Mouse (Mus musculus) myocyte (in vitro differentiated cells): ENCODE data around the gene Serinc4. TPM values are rescaled to one million over a fixed set of nuclear protein-coding genes. Genes with fewer than 3 reads are reported as not detected.
A peak's percentile ranks its signal among the peaks of the same experiment; 100 is the strongest.

Source experiments
- H3K27me3 ChIP-seq: one replicate; pipeline ENCODE4 v1.6.1; 2011; ENCODE audit not compliant: control insufficient read depth, insufficient read depth, insufficient read length
- H3K36me3 ChIP-seq: one replicate; pipeline ENCODE4 v1.6.1; 2011; ENCODE audit not compliant: control insufficient read depth, insufficient read depth
- H3K4me2 ChIP-seq: one replicate; pipeline ENCODE4 v1.6.1; 2011; ENCODE audit warnings: low read depth, control low read depth
- H3K4me3 ChIP-seq: one replicate; pipeline ENCODE4 v1.5.1; 2011; ENCODE audit warnings: mild to moderate bottlenecking, control low read depth, moderate library complexity
- H3K79me2 ChIP-seq: one replicate; pipeline ENCODE4 v1.6.1; 2011; ENCODE audit not compliant: control insufficient read depth, insufficient read depth
- H3ac ChIP-seq: one replicate; pipeline ENCODE4 v1.6.1; 2011; ENCODE audit not compliant: control insufficient read depth, insufficient read length
- CEBPB ChIP-seq: IDR thresholded peaks from 2 replicates; pipeline ENCODE4 v1.6.1; 2011; ENCODE audit warnings: mild to moderate bottlenecking, moderate library complexity; ENCODE audit not compliant: poor library complexity, insufficient read depth, severe bottlenecking
- E2F4 ChIP-seq: IDR thresholded peaks from one replicate; pipeline ENCODE4 v1.6.1; 2011; ENCODE audit warnings: mild to moderate bottlenecking, control low read depth, moderate library complexity; ENCODE audit not compliant: insufficient read depth
- MAX ChIP-seq: IDR thresholded peaks from one replicate; pipeline ENCODE4 v1.6.1; 2011; ENCODE audit warnings: low read depth, mild to moderate bottlenecking, control low read depth
- MYOD1 ChIP-seq, 3 experiments: IDR thresholded peaks; one replicate each; pipeline ENCODE4 v1.6.1; 2011; ENCODE audit warnings: control low read depth in 2 of 3, low read depth in 2 of 3, mild to moderate bottlenecking in 2 of 3, moderate library complexity in 1 of 3; ENCODE audit not compliant: insufficient read length in 2 of 3, control insufficient read depth in 1 of 3
- MYOG ChIP-seq, 3 experiments: IDR thresholded peaks; one replicate each; pipeline ENCODE4 v1.6.1; 2011; ENCODE audit warnings: control low read depth in 2 of 3, low read depth in 2 of 3, mild to moderate bottlenecking in 2 of 3; ENCODE audit not compliant: insufficient read length in 2 of 3, control insufficient read depth in 1 of 3, insufficient read depth in 1 of 3
- POLR2A ChIP-seq: IDR thresholded peaks from one replicate; pipeline ENCODE4 v1.6.1; 2011; ENCODE audit warnings: low read depth, mild to moderate bottlenecking, control low read depth, moderate library complexity; ENCODE audit not compliant: insufficient read length
- POLR2AphosphoS2 ChIP-seq: IDR thresholded peaks from one replicate; pipeline ENCODE4 v1.6.1; 2011; ENCODE audit warnings: low read depth, control low read depth; ENCODE audit not compliant: insufficient read length
- REST ChIP-seq: IDR thresholded peaks from one replicate; pipeline ENCODE4 v1.6.1; 2011; ENCODE audit warnings: mild to moderate bottlenecking, control low read depth, moderate library complexity; ENCODE audit not compliant: insufficient read depth, insufficient read length
- SRF ChIP-seq: IDR thresholded peaks from one replicate; pipeline ENCODE4 v1.6.1; 2011; ENCODE audit warnings: low read depth; ENCODE audit not compliant: control insufficient read depth, insufficient read length
- TCF12 ChIP-seq: IDR thresholded peaks from one replicate; pipeline ENCODE4 v1.6.1; 2011; ENCODE audit warnings: mild to moderate bottlenecking, control low read depth; ENCODE audit not compliant: poor library complexity, insufficient read depth, severe bottlenecking
- TCF3 ChIP-seq: IDR thresholded peaks from one replicate; pipeline ENCODE4 v1.6.1; 2011; ENCODE audit warnings: low read depth, control low read depth; ENCODE audit not compliant: insufficient read length
- USF1 ChIP-seq: IDR thresholded peaks from one replicate; pipeline ENCODE4 v1.6.1; 2011; ENCODE audit warnings: low read depth, mild to moderate bottlenecking, control low read depth, moderate library complexity
- polyA plus RNA-seq: library from polyadenylated mRNA; unstranded; fragments of >200 nt; fragmentation: generic; extraction: Trizol; gene quantifications from one replicate; pipeline ENCODE4 v1.2.1, GENCODE M21; 2012; ENCODE audit warnings: missing spikeins

Serinc4 gene
- polyA plus RNA-seq, 1 experiment: 0.32 TPM

- Histone ChIP-seq H3K36me3 (peaks cover 11% of the 10 kb centered on the region), H3ac (peak within 1 kb of the TSS; percentile 92), H3K27me3 (no peaks in the 10 kb centered on the region), H3K4me3 (peak within 1 kb of the TSS; percentile 65), H3K79me2 (peaks cover 46% of the 10 kb centered on the region), H3K4me2 (peak within 1 kb of the TSS; percentile 85)
- TF ChIP-seq E2F4: no peak
- TF ChIP-seq USF1: no peak
- TF ChIP-seq TCF3: no peak
- no peak for TF ChIP-seq CEBPB
- TF ChIP-seq TCF12: no peak
- TF ChIP-seq POLR2AphosphoS2: peak; percentile 81
- peak in 2 of 3 experiments; percentile 71 to 75 for TF ChIP-seq MYOG (IDR thresholded peaks at IDR 0.05; ENCODE audit: control insufficient read depth in 1 of 3, insufficient read depth in 1 of 3, insufficient read length in 2 of 3, low read depth in 2 of 3)
- TF ChIP-seq POLR2A: peak; percentile 85
- no peak for TF ChIP-seq REST
- TF ChIP-seq SRF: peak; percentile 18
- peak in 2 of 3 experiments; percentile 30 to 73 for TF ChIP-seq MYOD1 (IDR thresholded peaks at IDR 0.05; ENCODE audit: control insufficient read depth in 1 of 3, insufficient read length in 2 of 3, low read depth in 2 of 3)
- no peak for TF ChIP-seq MAX
Measured at GRCm38 (mm10) chr2:121413387-121414042, 43.1 kb downstream of the Serinc4 start, which contains the start of the genes Pdia3 and Catsper2. TSS of gene Pdia3 (plus strand) at chr2:121413775. TSS of gene Catsper2 (minus strand) at chr2:121413792.

GRCm38 (mm10) chr2:121412843-121413386 is 43.7 kb downstream of the Serinc4 start:
- TF ChIP-seq MAX (no peak), MYOD1 (IDR thresholded peaks at IDR 0.05; ENCODE audit: control insufficient read depth in 1 of 3, insufficient read length in 2 of 3, low read depth in 2 of 3) (no peak), POLR2AphosphoS2 (no peak), POLR2A (no peak), REST (no peak), SRF (no peak), MYOG (IDR thresholded peaks at IDR 0.05; ENCODE audit: control insufficient read depth in 1 of 3, insufficient read depth in 1 of 3, insufficient read length in 2 of 3, low read depth in 2 of 3) (no peak), TCF3 (no peak), USF1 (no peak), CEBPB (no peak), E2F4 (no peak), TCF12 (no peak)
- Histone ChIP-seq H3K79me2 (peaks cover 40% of the 10 kb centered on the region), H3K27me3 (no peaks in the 10 kb centered on the region)

DNA sequence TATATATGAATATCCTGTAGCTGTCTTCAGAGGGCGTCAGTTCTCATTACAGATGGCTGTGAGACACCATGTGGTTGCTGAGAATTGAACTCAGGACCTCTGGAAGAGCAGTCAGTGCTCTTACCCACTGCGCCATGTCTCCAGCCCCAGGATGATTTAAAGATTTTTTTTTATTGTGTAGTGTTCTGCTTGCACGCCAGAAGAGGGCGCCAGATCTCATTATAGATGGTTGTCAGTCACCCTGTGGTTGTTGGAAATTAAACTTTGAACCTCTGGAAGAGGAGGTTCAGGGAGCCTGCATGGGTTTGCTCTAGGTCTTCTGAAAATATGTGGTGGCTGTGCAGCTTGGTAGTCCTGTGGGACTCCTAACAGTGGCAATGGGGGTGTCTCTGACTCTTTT is 48.4 kb downstream of the Serinc4 start:
- TF ChIP-seq TCF12 (no peak), USF1 (no peak), POLR2A (no peak), MYOG (IDR thresholded peaks at IDR 0.05; ENCODE audit: control insufficient read depth in 1 of 3, insufficient read depth in 1 of 3, insufficient read length in 2 of 3, low read depth in 2 of 3) (no peak), TCF3 (no peak), MAX (no peak), E2F4 (no peak), SRF (no peak)
- Histone ChIP-seq H3K27me3 (no peaks in the 10 kb centered on the region), H3K36me3 (no peaks in the 10 kb centered on the region), H3ac (no peak overlapping the region), H3K4me2 (no peak overlapping the region), H3K4me3 (no peak overlapping the region), H3K79me2 (no peaks in the 10 kb centered on the region)

More at GRCm38 (mm10) chr2:121412843-121413386, 43.7 kb downstream of the Serinc4 start:
- Histone ChIP-seq H3K4me2 (peak overlapping the region; percentile 85), H3K36me3 (peaks cover 5% of the 10 kb centered on the region), H3K4me3 (peak overlapping the region; percentile 65), H3ac (peak overlapping the region; percentile 92)

DNA sequence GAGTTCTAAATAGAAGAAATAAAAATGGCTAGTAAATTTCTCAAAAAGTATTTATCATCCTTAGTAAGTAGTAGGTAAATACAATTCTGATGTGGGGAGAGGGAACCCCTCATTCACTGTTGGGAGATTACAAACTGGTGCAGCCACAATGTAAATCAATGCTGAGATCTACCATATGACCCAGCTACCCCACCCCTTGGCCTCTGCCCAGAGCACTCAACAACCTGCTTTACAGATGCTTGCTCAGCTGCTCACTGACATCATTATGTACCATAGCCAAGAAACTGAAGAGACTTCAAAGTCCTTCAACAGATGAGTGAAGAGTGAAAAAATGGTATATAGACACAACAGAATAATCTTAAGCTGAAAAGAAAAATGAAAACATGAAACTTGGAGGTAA is 53.3 kb downstream of the Serinc4 start:
- Histone ChIP-seq H3K4me3 (no peak overlapping the region), H3K4me2 (no peak overlapping the region), H3K36me3 (no peaks in the 10 kb centered on the region), H3K79me2 (no peaks in the 10 kb centered on the region), H3K27me3 (no peaks in the 10 kb centered on the region), H3ac (no peak overlapping the region)
- TF ChIP-seq MYOD1 (IDR thresholded peaks at IDR 0.05; ENCODE audit: control insufficient read depth in 1 of 3, insufficient read length in 2 of 3, low read depth in 2 of 3) (peak in 2 of 3 experiments; percentile 1 to 29), REST (no peak)

DNA sequence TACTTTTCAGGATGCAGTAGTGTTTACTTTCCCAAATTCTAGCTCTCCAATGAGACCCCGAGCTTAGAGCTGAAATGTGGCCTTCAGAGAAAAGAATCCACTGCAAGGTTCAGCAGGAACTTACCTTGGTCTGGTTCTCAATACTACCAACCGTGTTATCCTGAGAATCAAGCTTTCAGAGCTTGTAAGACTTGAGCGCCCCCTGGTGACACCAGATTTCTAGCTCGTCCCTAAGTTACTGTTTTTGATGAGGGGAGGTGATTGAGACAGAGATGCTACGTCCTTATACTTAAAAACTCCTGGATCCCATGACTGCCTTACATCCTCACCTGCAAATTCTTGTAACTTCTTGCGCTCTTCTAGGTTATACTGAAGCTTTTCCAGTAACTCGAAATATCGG is 60.0 kb downstream of the Serinc4 start:
- TF ChIP-seq REST (no peak), SRF (no peak), TCF12 (no peak), POLR2AphosphoS2 (no peak), E2F4 (no peak), USF1 (no peak)
- no peaks in the 10 kb centered on the region for H3K36me3 ChIP-seq
- no peaks in the 10 kb centered on the region for H3K79me2 ChIP-seq
- no peak overlapping the region for H3K4me2 ChIP-seq
- no peaks in the 10 kb centered on the region for H3K27me3 ChIP-seq
- H3K4me3 ChIP-seq: no peak overlapping the region
- no peak overlapping the region for H3ac ChIP-seq
